Mouse (Mus musculus) left cerebral cortex, postnatal 14 days (tissue): Measurements from ENCODE around the gene Whrn. TPM values are rescaled to one million over a fixed set of nuclear protein-coding genes. Genes with fewer than 3 reads are reported as not detected.

Source experiments
- DNase-seq, 2 experiments: peaks; one replicate each; pipeline ENCODE4 v3.0.0; 2021 to 2022; ENCODE audit warnings: low spot score in 2 of 2, mixed read lengths in 1 of 2
- intact Hi-C: fragments of 180-260 bp; cut with DNase I; formaldehyde crosslinking; loops from one replicate; pipeline ENCODE4 v1.15.1; 2025
- total RNA-seq, 2 experiments: library from RNA; stranded (reverse); gene quantifications; 2 replicates each; pipeline ENCODE4 v1.2.3; 2021

Gene Whrn
- total RNA-seq, 2 experiments from 2014 or later, result 46.6 to 51.2 TPM

DNA sequence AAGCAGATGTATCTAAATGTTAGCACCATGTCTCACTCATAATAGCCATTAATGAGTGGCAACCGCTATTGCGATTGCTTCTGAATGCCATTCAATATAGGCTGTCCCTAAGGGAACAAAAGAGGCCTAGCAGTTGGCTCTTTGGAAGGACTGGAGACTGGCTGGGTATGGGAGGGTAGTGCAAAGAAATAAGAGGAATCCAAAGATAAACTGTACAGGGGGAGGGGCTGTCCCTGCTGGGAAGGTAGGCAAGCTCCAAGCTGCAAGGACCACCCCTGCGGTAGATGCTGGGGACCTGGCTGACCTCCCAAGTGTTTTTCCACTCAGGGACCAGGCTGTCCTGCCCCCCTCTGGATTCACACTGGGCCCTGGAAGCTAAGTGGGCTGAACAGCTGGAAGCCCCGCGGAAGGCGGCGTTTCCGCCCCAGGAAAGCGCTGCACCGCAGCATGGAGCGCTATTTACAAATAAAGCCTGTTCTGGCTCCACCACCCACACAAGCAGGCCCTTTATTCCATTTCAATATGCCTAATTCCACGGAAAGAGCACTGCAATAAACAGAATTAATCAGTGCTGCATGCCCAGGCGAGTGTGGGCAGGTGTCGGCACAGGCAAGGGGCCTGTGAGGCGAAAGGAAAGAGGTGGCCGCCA is 36.5 kb downstream of the Whrn start:
- intact Hi-C loops, result no loop called here
- peak in 1 of 2 experiments; percentile 18 for DNase-seq

DNA sequence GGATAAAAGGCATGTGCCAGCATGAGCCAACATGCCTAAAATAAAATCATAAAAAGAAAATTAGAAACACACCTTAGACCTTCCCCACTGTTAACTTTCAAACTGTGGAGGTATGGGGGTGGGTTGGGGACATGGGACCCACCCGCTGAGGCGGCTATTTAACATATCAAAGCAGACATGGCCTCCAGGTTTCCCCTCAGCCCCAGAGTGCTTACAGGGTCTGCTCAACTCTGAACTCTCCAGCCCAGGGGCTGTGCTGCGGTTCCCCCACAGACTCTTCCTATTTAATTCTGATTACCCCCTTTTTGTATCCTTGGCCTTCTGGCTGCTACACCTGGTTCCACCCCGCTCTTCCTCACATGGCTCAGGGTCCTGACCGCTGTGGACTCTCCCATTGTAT is 39.2 kb downstream of the Whrn start:
- intact Hi-C loops, result no loop called here
- DNase-seq, result no peak

DNA sequence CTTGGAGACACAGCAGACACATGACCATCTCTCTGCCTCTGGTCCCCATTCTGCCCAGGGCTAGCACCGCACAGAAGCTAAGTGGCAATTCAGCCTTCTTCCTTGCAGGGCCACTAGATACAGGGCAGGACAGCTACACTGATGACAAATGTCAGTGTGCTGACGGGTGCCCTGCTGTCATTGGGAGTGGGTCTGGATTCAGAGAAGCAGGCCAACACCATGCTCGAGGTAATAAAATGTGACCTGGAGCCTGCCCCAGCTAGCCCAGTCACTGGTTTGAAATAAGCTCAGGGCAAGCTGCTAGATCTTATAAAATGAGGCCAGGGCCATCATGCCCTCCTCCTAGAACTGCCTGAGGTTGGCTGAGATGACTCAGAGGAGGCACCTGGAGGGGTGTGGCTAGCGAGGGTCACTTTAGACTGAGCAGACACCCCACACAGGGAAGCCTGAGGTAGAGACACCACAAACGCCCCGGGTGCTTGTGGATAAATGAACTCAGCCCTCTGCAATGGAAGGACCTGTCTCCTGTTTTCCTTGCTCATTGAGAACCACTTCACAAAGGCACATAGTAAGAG is 41.8 kb downstream of the Whrn start:
- intact Hi-C loops, result no loop called here
- DNase-seq, result no peak

DNA sequence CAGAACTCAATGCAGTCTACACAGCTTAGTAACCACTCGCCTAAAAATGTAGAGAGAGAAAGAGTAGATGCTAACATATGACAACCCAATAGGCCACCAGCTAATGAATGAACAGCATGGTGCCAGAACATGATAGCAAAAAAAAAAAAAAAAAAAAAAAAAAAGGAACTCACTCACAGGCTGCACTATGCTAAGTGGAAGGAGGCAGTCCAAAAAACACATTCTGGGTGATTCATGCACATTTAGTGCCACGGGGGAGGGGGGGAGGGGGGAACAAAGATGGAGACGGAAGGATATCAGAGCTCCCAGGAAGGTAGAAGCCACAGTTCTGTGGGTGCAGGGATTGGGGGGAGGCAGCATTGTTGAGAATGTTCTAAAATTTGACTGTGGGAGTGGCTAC is 43.2 kb downstream of the Whrn start:
- intact Hi-C loops, result no loop called here
- DNase-seq, result peak in 1 of 2 experiments; percentile 32

DNA sequence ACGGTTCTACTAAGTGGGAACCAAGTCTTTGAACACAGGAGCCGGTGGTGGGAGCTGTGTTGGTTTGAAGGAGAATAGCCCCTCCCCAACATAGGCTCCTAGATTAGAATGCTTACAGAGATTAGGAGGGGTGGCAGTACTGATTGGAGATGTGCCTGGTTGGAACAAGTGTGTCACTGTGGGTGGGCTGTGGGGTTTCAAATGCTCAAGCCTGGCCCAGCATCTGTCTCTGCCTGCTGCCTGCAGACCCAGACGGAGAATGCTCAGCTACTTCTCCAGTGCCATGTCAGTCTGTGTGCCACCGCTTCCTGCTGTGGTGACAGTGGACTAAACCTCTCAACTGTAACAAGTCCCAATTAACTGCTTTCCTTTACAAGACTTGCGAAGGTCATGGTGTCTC is 45.2 kb downstream of the Whrn start:
- intact Hi-C loops, result no loop called here

DNA sequence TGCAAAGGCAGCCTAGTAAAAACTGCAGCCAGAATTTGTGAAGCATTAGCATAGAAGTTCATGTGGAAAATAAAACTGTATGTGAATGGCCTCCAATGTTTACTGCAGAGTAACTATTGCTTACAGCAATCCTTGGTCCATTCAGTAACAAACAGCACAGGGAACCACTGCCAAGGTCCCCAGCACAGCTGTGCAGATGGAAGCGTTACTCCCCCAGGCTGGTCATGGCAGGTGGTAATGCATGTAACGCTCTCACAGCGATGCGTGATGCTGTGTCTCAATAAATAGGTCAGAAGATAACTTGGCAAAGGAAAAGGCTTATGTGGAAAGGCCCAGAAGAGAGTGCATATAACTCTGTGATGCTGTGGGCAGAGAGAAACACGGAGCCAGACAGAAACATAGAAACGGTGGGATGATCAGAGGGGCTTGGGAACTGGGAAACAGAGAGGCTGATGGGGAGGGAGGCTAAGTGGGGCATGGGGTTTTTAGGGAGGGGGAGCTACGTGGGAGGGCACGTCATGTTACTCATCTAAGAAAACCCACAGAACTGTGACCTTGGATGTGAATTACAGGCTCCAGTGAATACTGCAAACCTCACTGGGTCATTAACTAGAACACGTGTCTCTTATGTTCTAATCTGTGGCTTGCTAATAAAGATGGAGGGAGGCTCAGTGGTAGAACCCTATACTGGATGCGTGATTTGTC is 51.3 kb downstream of the Whrn start:
- no peak for DNase-seq
- intact Hi-C loops, result no loop called here

More for the DNA sequence above, 45.2 kb downstream of the Whrn start:
- no peak for DNase-seq

DNA sequence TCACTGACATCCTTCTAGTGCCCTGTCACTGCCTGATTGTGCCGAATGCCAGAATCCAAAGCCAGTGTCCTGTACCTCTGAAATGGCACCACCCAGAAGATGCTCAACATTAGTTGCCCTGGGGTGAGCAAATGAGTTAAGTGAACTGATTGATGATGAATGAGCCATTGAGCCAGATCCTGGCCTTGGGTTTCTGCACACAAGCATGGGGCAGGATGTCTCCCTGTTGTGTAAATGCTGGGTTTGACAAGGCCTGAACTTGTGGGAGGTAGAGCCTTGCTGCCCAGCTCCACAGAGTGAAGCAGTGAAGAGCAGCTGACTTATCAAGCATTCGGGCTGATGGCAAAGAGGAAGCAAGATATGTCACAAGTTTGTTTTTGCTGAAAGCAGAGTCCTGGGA is 52.7 kb downstream of the Whrn start:
- intact Hi-C loops, result no loop called here
- DNase-seq, result no peak

DNA sequence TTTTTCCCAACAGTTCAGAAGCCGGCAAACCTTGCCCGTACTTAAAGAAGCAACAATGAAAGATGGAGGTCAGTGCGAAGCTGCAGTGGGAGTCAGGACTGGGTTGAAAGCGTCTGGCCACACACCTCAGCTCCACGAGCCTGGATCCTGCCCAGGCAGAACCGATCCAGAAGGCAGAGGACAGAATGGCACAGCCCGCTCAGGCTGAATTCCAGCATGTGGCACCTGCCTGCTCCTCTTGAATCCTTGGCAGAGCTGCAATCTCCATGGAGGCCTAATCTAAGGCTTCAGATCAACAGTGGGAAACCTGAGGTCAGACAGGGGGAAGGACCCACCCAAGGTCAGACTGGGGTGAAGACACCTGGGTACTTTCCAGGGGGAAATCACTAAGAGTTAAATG is 54.2 kb downstream of the Whrn start:
- DNase-seq, result no peak
- intact Hi-C loops, result no loop called here

DNA sequence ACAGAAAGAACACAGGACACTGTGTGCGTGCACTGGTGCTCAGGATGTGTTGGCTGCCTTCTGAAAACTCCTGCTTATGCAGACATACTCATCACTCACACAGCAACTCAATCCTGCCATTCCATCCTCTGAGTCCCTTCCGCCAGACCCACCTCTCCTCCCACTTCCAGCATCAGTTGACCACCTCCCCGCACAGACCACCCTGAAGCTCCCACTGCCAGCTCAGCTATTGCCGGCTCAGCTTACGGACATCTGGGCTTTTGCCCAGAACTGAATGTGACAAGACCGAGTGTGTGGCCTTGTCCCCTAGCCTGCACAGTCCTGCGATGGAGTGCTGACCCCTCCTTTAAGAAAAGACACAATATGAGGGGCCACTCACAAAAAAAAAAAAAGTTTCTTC is 55.5 kb downstream of the Whrn start:
- intact Hi-C loops, result no loop called here
- no peak for DNase-seq

DNA sequence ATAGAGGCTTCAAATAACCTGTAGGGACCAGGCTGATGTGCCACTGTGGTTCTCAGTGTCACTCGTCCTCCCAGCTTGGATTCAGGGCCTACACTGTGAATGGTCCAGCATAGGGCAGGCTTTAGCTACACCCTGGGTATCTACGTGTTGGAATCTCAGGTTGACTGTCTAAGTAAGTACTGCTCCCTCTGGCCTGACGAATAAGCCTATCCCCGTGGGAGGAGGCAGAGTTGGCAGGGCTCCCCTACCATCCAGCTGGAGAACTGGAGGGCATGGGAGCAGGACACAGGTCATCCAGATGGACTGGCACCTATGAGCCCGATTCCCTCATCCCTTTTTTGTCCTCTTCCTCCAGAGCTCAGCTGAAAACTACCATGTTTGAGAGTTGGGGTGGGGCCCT is 57.8 kb downstream of the Whrn start:
- intact Hi-C loops, result no loop called here
- no peak for DNase-seq

DNA sequence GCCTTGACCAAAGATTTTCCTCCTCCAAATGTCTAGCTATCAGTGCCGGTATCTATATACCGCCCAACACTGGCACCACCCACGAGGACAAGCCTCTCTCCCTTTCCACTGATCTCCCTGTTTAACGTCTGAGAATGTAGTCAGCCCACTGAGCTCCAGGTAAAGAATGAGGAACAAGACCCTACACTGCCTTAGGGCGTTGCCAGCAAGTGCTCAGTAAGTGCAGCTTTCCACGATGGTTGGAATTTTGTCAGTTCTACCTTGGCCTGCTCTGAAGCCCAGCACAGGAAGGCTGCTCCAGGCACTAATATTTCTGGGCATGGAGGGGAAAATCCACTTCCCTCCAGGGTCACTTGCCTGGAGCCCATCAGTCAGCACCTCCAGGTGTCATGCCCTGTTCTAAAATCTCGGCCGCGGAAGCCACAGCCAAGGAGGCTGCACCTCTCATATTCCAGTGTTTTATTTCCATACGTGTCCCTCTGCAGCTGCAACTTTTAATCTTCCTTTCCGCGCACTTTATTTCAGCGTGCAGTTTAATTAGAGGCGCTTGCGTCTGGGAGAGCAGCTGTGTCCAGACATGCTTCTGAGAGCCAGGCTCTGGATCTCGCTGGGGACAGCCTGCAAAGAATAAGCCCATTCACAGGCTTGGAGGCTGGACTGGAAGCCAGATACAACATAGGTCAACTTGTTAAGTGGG is 58.5 kb downstream of the Whrn start:
- intact Hi-C loops, result no loop called here
- DNase-seq, result no peak

DNA sequence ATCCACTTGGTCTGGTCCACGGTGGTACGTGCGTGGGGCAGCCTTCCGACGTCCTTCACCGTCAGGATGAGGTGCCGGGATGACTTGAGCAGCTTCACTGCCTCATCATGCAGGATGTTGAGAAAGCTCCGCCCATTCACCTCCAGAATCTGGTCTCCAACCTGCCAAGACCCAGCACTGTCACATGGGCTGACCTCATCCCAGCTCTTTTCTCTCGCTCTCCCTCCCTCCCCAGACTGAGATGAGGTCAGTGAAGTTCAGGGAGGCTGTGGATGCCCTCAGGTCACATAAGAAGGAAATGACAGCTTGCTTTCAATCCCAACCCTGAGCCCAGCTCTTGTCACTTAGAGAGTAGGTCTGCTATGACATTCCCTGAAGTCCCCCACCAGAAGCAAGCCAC is 60.4 kb downstream of the Whrn start:
- no peak for DNase-seq
- intact Hi-C loops, result no loop called here

DNA sequence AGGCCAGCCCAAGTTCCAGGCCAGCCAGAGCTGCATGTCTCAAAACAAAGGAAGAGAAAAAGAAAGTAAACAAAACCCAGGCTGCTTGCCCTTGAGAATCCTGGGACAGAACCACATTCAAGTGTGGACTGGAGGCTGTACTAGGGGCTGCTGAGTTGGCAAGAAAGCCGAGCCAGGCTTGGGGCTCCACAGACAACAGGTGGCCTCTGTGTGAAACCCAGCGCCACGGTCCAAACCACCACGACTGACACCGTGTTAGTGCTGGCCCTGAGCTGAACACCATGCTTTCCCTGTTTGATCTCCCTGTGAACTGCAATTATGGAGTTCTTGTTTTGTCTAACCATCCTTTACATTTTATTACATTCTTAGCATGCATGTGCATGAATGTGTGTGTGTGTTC is 64.7 kb downstream of the Whrn start:
- no peak for DNase-seq
- intact Hi-C loops, result no loop called here

DNA sequence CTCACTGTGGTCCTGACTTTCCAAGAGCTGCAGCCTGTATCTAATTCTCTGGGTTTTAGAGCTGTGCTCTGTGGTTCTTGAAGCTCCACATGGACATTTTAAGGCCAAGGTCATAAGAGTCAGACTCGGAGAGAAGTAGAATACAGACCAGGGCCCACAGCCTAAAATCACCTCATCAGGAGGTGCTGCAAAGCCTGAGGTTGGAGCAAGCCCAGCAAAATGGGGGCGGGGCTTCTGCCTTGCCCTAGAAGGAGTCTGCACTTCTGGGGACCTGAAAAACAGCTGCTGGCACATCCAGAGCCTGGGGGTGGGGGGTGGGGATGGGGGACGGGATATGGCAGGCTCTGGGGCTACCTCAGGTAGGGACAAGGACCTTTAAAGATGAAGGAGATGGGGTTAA is 65.4 kb downstream of the Whrn start:
- intact Hi-C loops, result no loop called here
- DNase-seq, result no peak

DNA sequence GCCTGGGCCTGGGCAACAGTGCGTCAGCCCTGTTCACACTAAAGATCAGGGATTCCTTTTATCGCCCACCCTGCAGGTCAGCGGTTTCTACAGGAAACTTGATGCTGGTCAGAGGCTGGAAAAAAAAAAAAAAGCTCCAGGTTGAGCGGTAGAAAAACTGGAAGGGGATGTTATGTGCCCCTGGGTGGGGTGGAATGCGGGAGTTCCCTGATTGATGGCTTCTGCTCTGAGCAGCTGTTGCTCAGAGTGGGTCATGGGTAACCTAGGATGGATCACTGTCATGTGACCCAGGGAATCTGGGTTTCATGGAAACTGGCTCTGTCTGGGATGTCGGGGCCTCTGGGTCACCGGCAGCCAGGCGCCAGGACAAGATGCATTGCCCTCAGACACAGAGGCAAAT is 69.5 kb downstream of the Whrn start:
- no peak for DNase-seq
- intact Hi-C loops, result no loop called here

DNA sequence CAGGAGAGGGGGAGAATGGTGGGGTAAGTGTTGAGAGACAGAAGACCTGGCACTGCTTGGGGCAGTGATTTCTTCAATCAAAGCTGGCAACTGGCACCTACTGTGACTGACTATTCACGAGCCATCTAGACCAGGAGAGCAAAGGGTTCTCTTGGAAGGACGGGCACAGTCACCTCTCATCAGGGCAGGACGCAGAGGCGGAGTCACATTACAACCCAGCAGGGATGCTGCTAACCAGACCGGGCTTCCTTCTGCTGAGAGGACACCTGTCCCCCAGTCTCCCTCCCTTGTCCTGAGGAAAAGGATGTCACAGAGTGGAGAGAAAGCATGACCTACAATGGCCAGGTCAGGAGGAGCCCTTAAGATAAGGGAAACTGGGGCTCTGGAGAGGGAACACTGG is 72.0 kb downstream of the Whrn start:
- no peak for DNase-seq
- intact Hi-C loops, result loop anchor here (5.0 kb wide), 1 partner anchor 73 kb away; the partner anchor contains the start of gene Whrn

DNA sequence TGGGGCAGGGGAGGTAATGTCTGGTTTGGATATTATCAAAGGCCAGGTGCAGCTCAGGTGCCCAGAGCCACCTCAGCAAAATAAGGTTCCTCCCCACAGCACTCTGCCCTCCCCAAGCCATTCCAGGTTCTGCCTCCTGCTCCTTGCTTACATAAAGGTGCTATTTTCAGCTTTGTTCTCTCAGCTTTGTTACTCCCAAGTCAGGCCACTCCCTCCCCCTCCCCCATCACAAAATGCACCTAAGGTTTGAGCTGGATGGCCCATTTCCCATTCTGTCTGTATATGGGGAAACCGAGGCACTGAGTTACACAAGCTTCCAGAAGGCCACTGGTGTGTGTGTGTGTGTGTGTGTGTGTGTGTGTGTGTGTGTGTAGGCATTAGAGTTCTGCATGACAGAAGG is 72.6 kb downstream of the Whrn start:
- DNase-seq, result no peak
- intact Hi-C loops, result loop anchor here (5.0 kb wide), 1 partner anchor 74 kb away; the partner anchor contains the start of gene Whrn

DNA sequence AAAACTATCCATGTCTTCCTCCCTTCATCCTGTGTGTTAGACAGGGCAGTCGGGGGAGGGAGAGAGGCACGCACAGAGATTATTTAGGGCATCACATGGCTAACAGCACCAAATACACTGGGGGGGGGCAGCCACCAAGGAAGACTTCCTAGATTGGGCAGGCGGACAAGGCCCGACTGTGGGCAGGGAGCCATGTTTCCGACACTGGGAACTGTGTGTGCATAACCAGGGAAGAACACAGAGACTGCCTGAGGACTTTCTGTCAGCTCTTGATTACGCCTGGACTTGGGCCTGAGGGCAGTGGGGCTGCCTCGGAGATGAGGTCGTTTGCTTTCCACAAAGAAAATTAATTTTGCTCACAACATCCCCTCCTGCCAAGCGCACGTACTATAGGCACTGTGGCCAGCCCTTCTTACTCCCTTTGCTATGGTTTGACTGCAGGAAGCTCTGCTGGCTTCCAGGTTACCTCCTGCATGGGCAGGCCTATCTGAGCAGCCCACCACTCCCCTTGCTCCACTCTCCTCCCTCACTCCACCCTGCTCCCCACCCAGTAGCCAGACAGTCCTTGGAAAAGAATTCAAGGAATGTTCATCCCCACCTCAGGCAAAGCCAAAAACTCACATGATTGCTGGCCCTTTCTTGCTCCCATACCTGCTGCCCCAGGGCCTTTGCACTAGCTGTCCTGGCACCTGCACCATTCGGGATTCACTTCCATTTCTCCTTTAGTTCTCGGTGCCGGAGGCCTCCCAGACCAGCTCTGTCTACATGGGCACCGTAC is 75.5 kb downstream of the Whrn start:
- DNase-seq, result peak in 1 of 2 experiments; percentile 43
- intact Hi-C loops, result loop anchor here (5.0 kb wide), 1 partner anchor 77 kb away; the partner anchor contains the start of gene Whrn

DNA sequence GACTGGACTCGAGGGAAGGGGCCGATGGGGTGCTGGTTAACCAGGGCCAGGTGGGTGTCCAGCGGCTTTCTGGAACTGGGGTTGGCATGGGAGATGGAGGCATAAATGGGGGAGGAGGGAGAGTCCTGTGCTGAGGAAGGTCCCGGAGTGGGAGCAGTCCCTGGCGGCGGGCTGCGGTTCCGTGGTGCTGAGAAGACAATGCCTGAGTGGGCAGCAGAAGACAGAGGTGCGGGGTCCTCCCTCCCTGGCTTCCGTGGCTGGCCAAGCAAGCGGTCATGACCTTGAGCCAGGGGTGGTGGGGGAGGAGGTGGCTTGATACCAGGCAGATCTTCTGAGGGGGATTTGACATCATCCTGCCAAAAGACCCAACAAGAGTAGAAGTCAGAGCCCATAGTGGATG is 77.5 kb downstream of the Whrn start:
- no peak for DNase-seq
- intact Hi-C loops, result loop anchor here (2.0 to 5.0 kb wide), 3 partner anchors 424 to 1074 kb away; no protein-coding TSS in a partner anchor
